Mouse (Mus musculus) C3H10T1/2 (cell line): Measurements from ENCODE around the gene Galnt10. TPM values are rescaled to one million over a fixed set of nuclear protein-coding genes. Genes with fewer than 3 reads are reported as not detected.

ENCODE experiments used
- polyA plus RNA-seq, 2 experiments: library from polyadenylated mRNA; unstranded; fragments of >200 nt; fragmentation: generic; extraction: Trizol; gene quantifications; one replicate each; pipeline ENCODE4 v1.2.1; 2012; ENCODE audit warnings: missing spikeins in 2 of 2

Galnt10 gene
- polyA plus RNA-seq: 10 to 100 TPM; 13.9 to 27.3 TPM

GRCm38 (mm10) chr11:57645018-57645559 is at the start of gene Galnt10:
TSS of gene Galnt10 (plus strand) at chr11:57645442.

GRCm38 (mm10) chr11:57800971-57801765 is 155.9 kb downstream of the Galnt10 start, which contains the start of gene Sap30l:
TSS of gene Sap30l (plus strand) at chr11:57801637.

GRCm38 (mm10) chr11:57832552-57833201 is 187.4 kb downstream of the Galnt10 start, which contains the start of gene Hand1:
TSS of gene Hand1 (minus strand) at chr11:57832818.

Other genes with a start within 250 kb of the Galnt10 start
- 10 to 100 TPM in 1 of 2 experiments, 1 to 10 TPM in 1; 6.4 to 38.8 TPM for gene Fam114a2, start 126.8 kb upstream of the Galnt10 start, polyA plus RNA-seq
- 1 to 10 TPM in 1 of 2 experiments, under 1 TPM in 1; 0.60 to 7.4 TPM for gene Mfap3, start 126.8 kb upstream of the Galnt10 start, polyA plus RNA-seq
- 10 to 100 TPM; 43.0 to 55.9 TPM for gene Sap30l, start 156.2 kb downstream of the Galnt10 start, polyA plus RNA-seq
- gene Hand1, start 187.4 kb downstream of the Galnt10 start, polyA plus RNA-seq: not detected